Comparison of ENCODE assay signal across 9 mouse cellular contexts in the genomic region with DNA sequence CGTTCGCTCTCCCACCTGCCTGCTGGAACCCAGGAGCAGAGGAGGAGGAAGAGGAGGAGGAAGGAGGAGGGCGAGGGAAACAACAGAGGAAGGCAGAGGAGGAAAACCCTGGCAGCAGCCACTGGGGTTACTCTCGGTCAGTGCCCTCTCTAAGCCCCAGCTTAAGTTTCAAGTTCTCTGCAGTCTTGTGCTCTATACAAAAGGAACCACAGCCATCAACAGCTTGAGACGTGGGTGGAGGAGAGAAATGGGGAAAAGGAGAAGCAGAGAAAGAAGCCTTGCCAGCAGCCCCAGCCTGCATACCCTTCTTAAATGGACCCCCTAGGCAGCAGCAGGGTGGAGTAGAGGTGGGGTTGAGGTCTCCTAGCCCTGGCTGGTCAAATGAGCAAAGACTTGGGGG. TPM values are rescaled to one million over a fixed set of nuclear protein-coding genes. Genes with fewer than 3 reads are reported as not detected.
DNase-seq lines count a peak whose midpoint lies in the region; ATAC-seq and TF ChIP-seq lines count a peak whose summit lies in the region.
"Had no signal": no experiment of that assay in that cellular context is flagged by ENCODE, and none has a peak within 500 bp of the region (broad histone marks: within the 10 kb centered on the region; RNA-seq: fewer than 3 reads in every experiment).

No protein-coding gene starts in this region.

- peaks cover 36% of the 10 kb centered on the region for H3K4me1 ChIP-seq in embryonic facial prominence, embryonic 10.5 days
- H3K4me1 ChIP-seq in kidney, postnatal 0 days (replicated peaks; ENCODE audit: insufficient read depth, low read length), result peaks cover 12% of the 10 kb centered on the region

- 17% methylated on average over 3 of the region's 5 CpGs for WGBS in embryonic facial prominence, embryonic 10.5 days
- WGBS in kidney, postnatal 0 days, result 15% methylated on average over 2 of the region's 5 CpGs

- H3K9me3 ChIP-seq in embryonic facial prominence, embryonic 10.5 days, result no peaks in the 10 kb centered on the region
- no peaks in the 10 kb centered on the region for H3K9me3 ChIP-seq in kidney, postnatal 0 days (replicated peaks; ENCODE audit: low read length)

- H3K4me3 ChIP-seq in embryonic facial prominence, embryonic 10.5 days, result no peak overlapping the region
- H3K4me3 ChIP-seq in kidney, postnatal 0 days (replicated peaks; ENCODE audit: low read depth, low read length), result no peak overlapping the region
- H3K4me3 ChIP-seq: myocyte had no signal

- H3K27me3 ChIP-seq in embryonic facial prominence, embryonic 10.5 days (replicated peaks; ENCODE audit: low read depth, poor library complexity, severe bottlenecking), result no peaks in the 10 kb centered on the region
- H3K27me3 ChIP-seq in kidney, postnatal 0 days (ENCODE audit: insufficient read depth, low read length), result no peaks in the 10 kb centered on the region

- H3K4me2 ChIP-seq in kidney, postnatal 0 days (ENCODE audit: low read length), result no peak overlapping the region

- H3K27ac ChIP-seq in embryonic facial prominence, embryonic 10.5 days (replicated peaks), result peak overlapping the region; percentile 35; the same call in 1 of the 2 replicates
- H3K27ac ChIP-seq in kidney, postnatal 0 days, result no peak overlapping the region

- peak; percentile 67; the same call in 1 of the 2 replicates for ATAC-seq in kidney, postnatal 0 days (replicated peaks; ENCODE audit: low FRiP score, low read depth)
- peak; percentile 20; the same call in 1 of the 2 replicates for ATAC-seq in neutrophil, adult 5-6 weeks (ENCODE audit: extremely low read depth, insufficient number of reproducible peaks, low FRiP score, poor library complexity, severe bottlenecking)
- no peak for ATAC-seq in erythroid progenitor cell, adult 5-6 weeks (replicated peaks; ENCODE audit: low FRiP score, poor library complexity, severe bottlenecking)

- no peak for TF ChIP-seq CTCF in kidney, postnatal 0 days (IDR thresholded peaks at IDR 0.05; ENCODE audit: low read depth)

- H3K36me3 ChIP-seq in embryonic facial prominence, embryonic 10.5 days (replicated peaks), result peaks cover 9% of the 10 kb centered on the region; the same call in 1 of the 2 replicates
- no peaks in the 10 kb centered on the region for H3K36me3 ChIP-seq in kidney, postnatal 0 days (ENCODE audit: insufficient read depth, low read length)

- H3K9ac ChIP-seq in kidney, postnatal 0 days (ENCODE audit: low read depth, low read length), result no peak overlapping the region

- DNase-seq in lung, adult 18-20 months, result peak; percentile 55 to 59
- DNase-seq in lung, postnatal 14 days, result no peak
- peak; percentile 27 for DNase-seq in T-cell, adult 2 months (ENCODE audit: low spot score)
- peak; percentile 15 for DNase-seq in embryonic facial prominence, embryonic 10.5 days (ENCODE audit: low spot score)
- peak; percentile 65 for DNase-seq in kidney, postnatal 0 days (ENCODE audit: low spot score)
- no peak for DNase-seq in thymus, postnatal 36 days

RNA-seq across cellular contexts. Expression of a gene that starts 43.8 kb away (rescaled TPM):
- polyA plus RNA-seq in embryonic facial prominence, embryonic 10.5 days (2016; fragmentation: Nextera tagmentation; extraction: Ambion mirVana), result 2.9 and 3.6 TPM in 2 replicates
- 3.7 and 4.7 TPM in 2 replicates for polyA plus RNA-seq in kidney, postnatal 0 days (2015; fragmentation: Nextera tagmentation; extraction: Ambion mirVana)
- total RNA-seq in neutrophil, adult 5-6 weeks (2017), result 75.5 and 86.1 TPM in 2 replicates
- total RNA-seq in erythroid progenitor cell, adult 5-6 weeks (2015; ENCODE audit: low replicate concordance), result 1.3 and 3.2 TPM in 2 replicates
- 2.8 and 4.5 TPM in 2 replicates for total RNA-seq in erythroid progenitor cell, adult 5-6 weeks (2017; ENCODE audit: low replicate concordance)

Comparison
In these comparisons a context has a peak if more than half of its experiments do, and no peak if none do; other contexts are left out.
1. DNase-seq: peak in lung, adult 18-20 months (2 of 2), T-cell, adult 2 months (single experiment), embryonic facial prominence, embryonic 10.5 days (single experiment) and kidney, postnatal 0 days (single experiment); none in lung, postnatal 14 days (single experiment) and thymus, postnatal 36 days (0 of 2).
2. RNA of a gene that starts 43.8 kb away (total RNA-seq): 75.5 to 86.1 TPM in neutrophil, adult 5-6 weeks; 1.3 to 4.5 TPM in erythroid progenitor cell, adult 5-6 weeks; every median in the first group is over 10 times any median in the second.